Mouse (Mus musculus) lung, postnatal 36 days (tissue): ENCODE data around the gene Zfp53.
"Not testable (repeated sequence)": the region's sequence is repeated elsewhere in the genome, so short reads cannot be mapped to it uniquely, and the experiment has no call there.

Experiments
- DNase-seq: peaks from one replicate; pipeline ENCODE4 v3.0.0; 2022; ENCODE audit warnings: mixed read lengths

Gene Zfp53

GRCm38 (mm10) chr17:21488760-21489499 is at the start of gene Zfp53:
Gene Zfp53 (plus strand): TSS chr17:21488998.
- DNase-seq = peak; percentile 96

DNA sequence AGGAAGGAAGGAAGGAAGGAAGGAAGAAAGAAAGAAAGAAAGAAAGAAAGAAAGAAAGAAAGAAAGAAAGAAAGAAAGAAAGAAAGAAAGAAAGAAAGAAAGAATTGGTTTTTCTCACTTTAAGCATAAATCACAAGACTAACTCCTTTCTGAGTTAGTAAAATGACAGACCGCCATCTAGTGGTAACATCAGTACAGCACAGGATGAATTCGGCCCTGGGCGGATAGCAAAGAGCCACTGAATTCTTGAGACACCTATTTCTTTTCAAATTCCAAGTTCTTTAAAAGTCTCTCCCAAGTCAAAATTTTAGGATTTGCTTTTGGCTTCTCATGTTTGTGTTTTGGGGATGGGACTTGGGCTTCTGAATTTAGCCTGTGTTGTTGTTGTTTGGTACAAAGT is 39.1 kb upstream of the Zfp53 start:
- peak; percentile 93 for DNase-seq

DNA sequence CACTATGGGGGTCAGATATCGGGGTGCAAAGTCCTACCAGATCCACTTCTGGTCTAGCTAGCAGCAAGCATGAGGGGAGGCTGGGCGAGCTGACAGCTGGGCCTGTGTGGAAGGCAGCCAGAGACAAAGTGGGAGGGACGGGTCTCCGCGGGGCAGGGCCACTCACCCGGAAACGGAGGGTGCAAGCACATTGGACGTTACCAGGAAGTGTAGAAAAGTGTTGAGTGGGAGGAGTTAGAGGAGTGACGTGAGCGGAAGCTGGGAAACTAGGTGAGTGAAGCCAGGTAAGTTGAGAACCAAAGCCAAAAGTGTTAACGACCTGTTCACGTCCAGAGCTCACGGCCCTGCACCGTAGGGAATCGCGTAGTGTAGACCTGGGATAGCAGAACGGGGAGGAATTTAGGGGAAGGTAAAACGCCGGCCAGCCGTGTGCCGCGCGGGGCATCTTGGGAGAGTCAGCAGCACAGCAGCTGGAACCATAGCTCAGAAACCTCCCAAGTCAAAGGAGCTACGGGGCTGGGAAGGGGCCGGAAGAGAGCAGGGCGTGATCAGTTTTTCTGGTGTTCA is 38.6 kb upstream of the Zfp53 start, which contains the start of gene Zfp51:
TSS of gene Zfp51 (plus strand) at position 237 of the 567 bp plus-strand sequence.
- peak; percentile 98 for DNase-seq

GRCm38 (mm10) chr17:21463550-21463949 is 25.2 kb upstream of the Zfp53 start:
- DNase-seq = no peak

- DNase-seq = peak; percentile 44
These were observed 16.7 kb upstream of the Zfp53 start for GRCm38 (mm10) chr17:21472032-21472652.

DNA sequence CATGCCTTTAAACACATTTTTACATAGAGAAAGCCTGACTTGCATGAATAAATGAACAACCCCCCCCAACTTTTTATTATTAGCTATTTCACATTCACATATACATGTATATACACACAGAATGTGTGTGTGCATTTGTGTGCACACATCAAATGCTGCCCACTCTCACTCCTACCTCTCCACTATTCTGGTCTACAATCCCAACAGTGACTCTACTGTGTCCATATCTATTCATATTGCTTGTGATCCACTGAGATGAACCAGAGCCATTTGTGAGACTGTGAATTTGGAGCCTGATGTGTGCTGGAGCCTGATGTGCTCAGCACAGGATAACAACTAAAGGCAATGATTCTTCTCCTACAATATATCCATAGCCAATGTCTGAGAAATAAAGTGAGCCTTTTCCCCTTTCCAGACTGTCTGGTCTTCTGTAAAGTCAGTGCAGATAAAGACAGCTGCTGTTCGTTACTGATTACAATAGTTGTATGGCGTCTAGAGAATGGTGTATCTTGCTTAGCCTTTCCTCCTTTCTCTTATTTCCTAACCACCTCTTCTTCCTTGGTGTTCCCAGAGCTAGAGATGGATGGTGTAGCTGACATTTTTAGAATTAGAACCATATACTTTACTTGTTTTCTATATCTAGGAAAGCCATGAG is 16.0 kb upstream of the Zfp53 start:
- no peak for DNase-seq

GRCm38 (mm10) chr17:21473362-21474190 is 15.2 kb upstream of the Zfp53 start:
- DNase-seq = peak; percentile 79

GRCm38 (mm10) chr17:21474729-21475128 is 14.1 kb upstream of the Zfp53 start:
- peak; percentile 16 for DNase-seq

DNA sequence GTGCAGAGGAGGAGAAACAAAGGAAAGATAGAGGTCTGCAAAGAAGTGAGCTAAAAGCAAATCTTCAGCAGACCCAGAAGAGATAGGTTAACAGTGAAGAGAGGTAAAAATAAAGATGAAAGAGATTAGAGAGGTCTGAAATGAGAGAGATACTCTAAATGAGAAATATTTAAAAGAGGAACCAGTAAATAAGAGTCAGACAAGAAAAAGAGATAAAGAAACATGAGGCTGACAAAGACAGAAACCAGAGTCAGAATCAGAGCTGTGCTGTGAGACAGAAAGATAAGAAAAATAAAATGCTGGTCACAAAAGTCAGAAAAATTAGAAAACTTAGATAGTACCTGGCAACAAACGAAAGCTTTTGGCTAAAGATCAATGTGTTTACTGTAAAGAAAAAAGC is 13.5 kb upstream of the Zfp53 start:
- not testable (repeated sequence) for DNase-seq

DNA sequence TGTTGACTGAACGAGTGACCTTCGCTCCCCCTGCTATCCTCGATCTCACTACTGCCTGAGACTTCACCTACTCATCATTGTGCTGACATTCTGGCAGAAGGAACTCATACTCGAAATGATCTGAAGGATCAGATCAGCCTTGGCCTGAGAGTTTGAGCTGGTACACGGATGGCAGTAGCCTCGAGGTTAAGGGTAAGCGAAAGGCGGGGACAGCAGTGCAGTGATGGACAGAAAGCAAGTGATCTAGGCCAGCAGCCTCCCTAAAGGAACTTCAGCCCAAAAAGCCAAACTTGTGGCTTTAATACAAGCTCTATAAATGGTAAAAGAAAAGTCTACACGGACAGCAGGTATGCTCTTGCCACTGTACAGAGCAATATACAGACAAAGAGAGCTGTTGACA is 12.4 kb upstream of the Zfp53 start:
- not testable (repeated sequence) for DNase-seq

- not testable (repeated sequence) for DNase-seq
These were observed 10.6 kb upstream of the Zfp53 start for GRCm38 (mm10) chr17:21478103-21478777.

- DNase-seq = no peak
These were observed 753 bp downstream of the Zfp53 start for GRCm38 (mm10) chr17:21489500-21490001.

DNA sequence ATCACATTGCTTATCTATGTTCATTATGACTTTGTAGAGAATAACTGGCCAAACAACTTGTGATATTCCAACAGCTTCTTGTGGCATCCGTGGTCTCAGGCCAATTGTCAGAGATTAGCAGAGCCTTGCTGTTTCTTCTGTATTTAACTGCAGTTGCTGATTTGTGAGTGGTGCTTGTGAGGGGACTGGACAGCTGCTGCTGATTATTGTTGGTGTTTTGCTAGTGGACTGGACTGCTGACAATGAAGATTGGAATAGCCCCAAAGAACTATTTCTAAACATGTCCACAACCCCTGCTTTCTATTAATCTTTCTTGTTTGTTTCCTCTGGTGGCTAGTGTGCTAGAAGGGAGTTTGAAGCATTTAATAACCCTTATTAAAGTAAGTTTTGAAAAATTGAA is 12.6 kb downstream of the Zfp53 start:
- DNase-seq = no peak

DNA sequence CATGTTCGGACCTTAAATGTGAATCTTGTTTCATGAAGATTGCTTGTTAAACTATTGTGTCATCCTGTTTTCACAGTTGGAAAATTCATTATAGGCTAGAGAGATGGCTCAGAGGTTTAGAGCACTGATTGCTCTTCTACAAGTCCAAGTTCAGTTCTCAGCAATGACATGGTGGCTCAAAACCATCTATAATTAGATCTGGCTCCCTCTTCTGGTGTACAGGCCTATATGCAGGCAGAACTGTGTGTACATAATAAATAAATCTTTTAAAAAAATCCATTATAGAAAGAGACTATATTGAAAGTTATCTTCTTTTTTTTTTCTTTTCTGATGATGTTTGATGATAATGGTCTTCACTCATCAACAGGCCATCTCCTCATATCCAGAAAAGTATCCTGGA is 15.7 kb downstream of the Zfp53 start:
- no peak for DNase-seq

DNA sequence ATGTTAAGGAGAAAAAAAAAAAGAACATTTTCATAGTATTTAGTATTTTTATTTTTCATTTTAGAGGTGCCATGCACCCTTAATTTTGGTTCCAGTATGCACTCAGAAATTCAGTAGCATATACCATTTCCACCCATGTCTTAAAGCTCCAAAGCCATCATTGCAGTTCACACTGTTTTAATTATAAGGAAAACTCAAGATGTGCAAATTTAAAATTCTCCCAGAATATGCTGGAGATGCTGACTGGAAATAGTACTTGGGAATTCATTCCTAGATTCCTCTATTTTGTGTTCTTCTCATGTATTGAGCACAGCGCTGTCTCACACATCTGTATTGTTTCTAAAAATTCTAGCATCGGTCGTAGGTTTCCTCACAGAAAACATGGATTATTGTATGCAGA is 17.5 kb downstream of the Zfp53 start:
- DNase-seq = no peak

GRCm38 (mm10) chr17:21509756-21510155 is 21.0 kb downstream of the Zfp53 start:
- no peak for DNase-seq

DNA sequence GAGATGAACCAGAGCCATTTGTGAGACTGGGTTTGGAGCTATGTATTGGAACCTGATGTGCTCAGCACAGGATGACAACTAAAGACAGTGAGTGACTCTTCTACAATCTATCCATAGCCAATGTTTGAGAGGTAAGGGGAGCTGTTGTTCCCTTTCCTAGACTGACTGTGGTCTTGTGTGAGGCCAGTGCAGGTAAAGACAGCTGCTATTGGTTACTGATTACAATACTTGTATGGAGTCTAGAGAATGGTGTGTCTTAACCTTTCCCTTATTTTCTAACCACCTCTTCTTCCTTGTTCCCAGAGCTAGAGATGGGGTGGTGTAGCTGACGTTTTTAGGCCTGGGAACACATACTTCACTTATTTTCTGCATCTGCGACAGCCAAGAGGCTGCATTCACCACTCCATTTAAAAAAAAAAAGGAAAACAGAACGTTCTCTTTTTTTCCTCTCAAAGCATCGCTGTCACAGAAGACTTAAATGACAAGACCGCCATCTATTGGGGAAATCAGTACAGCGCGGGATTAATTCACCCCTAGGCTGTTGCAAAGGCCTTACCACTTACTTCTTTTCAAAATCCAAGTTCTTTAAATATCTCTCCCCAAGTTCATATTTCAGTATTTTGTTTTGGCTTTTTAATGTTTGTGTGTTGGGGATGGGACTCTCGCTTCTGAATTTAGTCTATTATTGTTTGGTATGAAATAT is 26.8 kb downstream of the Zfp53 start:
- DNase-seq = peak; percentile 89

- peak; percentile 81 for DNase-seq
These were observed 27.7 kb downstream of the Zfp53 start for GRCm38 (mm10) chr17:21516201-21517129.

GRCm38 (mm10) chr17:21517130-21517671 is 28.4 kb downstream of the Zfp53 start:
- DNase-seq = no peak

- DNase-seq = no peak
These were observed 37.5 kb downstream of the Zfp53 start for GRCm38 (mm10) chr17:21526270-21526669.
